Mouse (Mus musculus): Measurements from ENCODE around the gene Tmcc2. TPM values are rescaled to one million over a fixed set of nuclear protein-coding genes. Genes with fewer than 3 reads are reported as not detected.

The Tmcc2 gene
- polyA plus RNA-seq, 1 experiment from 2014 or later, result 33.9 TPM

GRCm38 (mm10) chr1:132375256-132375655, 15.8 kb downstream of the Tmcc2 start:
- 34% methylated on average over 4 of the region's 4 CpGs for WGBS
- Histone ChIP-seq H3K27ac (replicated peaks) (peak overlapping the region; percentile 79), H3K4me1 (replicated peaks) (peaks cover 78% of the 10 kb centered on the region), H3K27me3 (no peaks in the 10 kb centered on the region), H3K9ac (no peak overlapping the region), H3K4me3 (no peak overlapping the region), H3K36me3 (peaks cover 30% of the 10 kb centered on the region), H3K4me2 (no peak overlapping the region), H3K9me3 (no peaks in the 10 kb centered on the region)
- ATAC-seq (ENCODE audit: low read depth), result peak; percentile 36; the same call in 1 of the 2 replicates

GRCm38 (mm10) chr1:132374873-132375244, 16.2 kb downstream of the Tmcc2 start:
- Histone ChIP-seq H3K27me3 (no peaks in the 10 kb centered on the region), H3K4me2 (peak overlapping the region; percentile 0; the same call in 1 of the 2 replicates), H3K9me3 (no peaks in the 10 kb centered on the region), H3K4me1 (replicated peaks) (peaks cover 79% of the 10 kb centered on the region), H3K4me3 (no peak overlapping the region), H3K27ac (replicated peaks) (peak overlapping the region; percentile 79), H3K9ac (no peak overlapping the region), H3K36me3 (peaks cover 26% of the 10 kb centered on the region)
- ATAC-seq (ENCODE audit: low read depth), result no peak
- 72% methylated on average over 3 of the region's 3 CpGs for WGBS

- peak overlapping the region; percentile 79 for H3K27ac ChIP-seq (replicated peaks)
- no peaks in the 10 kb centered on the region for H3K9me3 ChIP-seq
- no peak overlapping the region for H3K9ac ChIP-seq
- WGBS, result 28% methylated on average over 5 of the region's 5 CpGs
- H3K4me3 ChIP-seq, result no peak overlapping the region
- ATAC-seq (ENCODE audit: low read depth), result peak; percentile 45
- H3K4me2 ChIP-seq, result peak overlapping the region; percentile 0; the same call in 1 of the 2 replicates
- peaks cover 79% of the 10 kb centered on the region for H3K4me1 ChIP-seq (replicated peaks)
- peaks cover 20% of the 10 kb centered on the region for H3K36me3 ChIP-seq
- no peaks in the 10 kb centered on the region for H3K27me3 ChIP-seq
These were observed 16.8 kb downstream of the Tmcc2 start for GRCm38 (mm10) chr1:132374140-132374872.

- H3K27ac ChIP-seq (replicated peaks), result peak overlapping the region; percentile 79
- H3K36me3 ChIP-seq, result peaks cover 10% of the 10 kb centered on the region; the same call in 1 of the 2 replicates
- H3K4me1 ChIP-seq (replicated peaks), result peaks cover 80% of the 10 kb centered on the region
- H3K9me3 ChIP-seq, result no peaks in the 10 kb centered on the region
- ATAC-seq (ENCODE audit: low read depth), result no peak
- 86% methylated on average over 6 of the region's 6 CpGs for WGBS
- H3K4me2 ChIP-seq, result no peak overlapping the region
- H3K9ac ChIP-seq, result peak overlapping the region; percentile 46
- no peaks in the 10 kb centered on the region for H3K27me3 ChIP-seq
- H3K4me3 ChIP-seq, result no peak overlapping the region
These were observed 18.1 kb downstream of the Tmcc2 start for GRCm38 (mm10) chr1:132372896-132373534.

GRCm38 (mm10) chr1:132372354-132372753, 18.7 kb downstream of the Tmcc2 start:
- Histone ChIP-seq H3K36me3 (peaks cover 3% of the 10 kb centered on the region; the same call in 1 of the 2 replicates), H3K27me3 (no peaks in the 10 kb centered on the region), H3K4me3 (no peak overlapping the region), H3K9me3 (no peaks in the 10 kb centered on the region), H3K4me1 (replicated peaks) (peaks cover 80% of the 10 kb centered on the region), H3K4me2 (no peak overlapping the region), H3K9ac (peak overlapping the region; percentile 46), H3K27ac (replicated peaks) (peak overlapping the region; percentile 79)
- ATAC-seq (ENCODE audit: low read depth), result no peak
- WGBS, result 67% methylated on average over 5 of the region's 5 CpGs

GRCm38 (mm10) chr1:132371298-132372081, 19.6 kb downstream of the Tmcc2 start:
- WGBS, result 52% methylated on average over 8 of the region's 8 CpGs
- no peaks in the 10 kb centered on the region for H3K9me3 ChIP-seq
- H3K36me3 ChIP-seq, result peaks cover 3% of the 10 kb centered on the region; the same call in 1 of the 2 replicates
- 0 out of 2 replicates have a peak overlapping the region, but pooled peaks have one; percentile 46 for H3K9ac ChIP-seq
- H3K27ac ChIP-seq (replicated peaks), result peak overlapping the region; percentile 79
- peaks cover 80% of the 10 kb centered on the region for H3K4me1 ChIP-seq (replicated peaks)
- no peak for ATAC-seq (ENCODE audit: low read depth)
- no peak overlapping the region for H3K4me3 ChIP-seq
- H3K4me2 ChIP-seq, result no peak overlapping the region
- H3K27me3 ChIP-seq, result no peaks in the 10 kb centered on the region

GRCm38 (mm10) chr1:132370681-132371173, 20.4 kb downstream of the Tmcc2 start:
- peaks cover 80% of the 10 kb centered on the region for H3K4me1 ChIP-seq (replicated peaks)
- H3K27ac ChIP-seq (replicated peaks), result peak overlapping the region; percentile 79
- no peak overlapping the region for H3K9ac ChIP-seq
- ATAC-seq (ENCODE audit: low read depth), result no peak
- no peak overlapping the region for H3K4me3 ChIP-seq
- no peaks in the 10 kb centered on the region for H3K9me3 ChIP-seq
- H3K36me3 ChIP-seq, result peaks cover 3% of the 10 kb centered on the region; the same call in 1 of the 2 replicates
- WGBS, result 81% methylated on average over 9 of the region's 9 CpGs
- H3K4me2 ChIP-seq, result no peak overlapping the region
- no peaks in the 10 kb centered on the region for H3K27me3 ChIP-seq

GRCm38 (mm10) chr1:132367692-132368506, 23.2 kb downstream of the Tmcc2 start:
- H3K27ac ChIP-seq (replicated peaks), result no peak overlapping the region
- no peak overlapping the region for H3K4me2 ChIP-seq
- H3K9me3 ChIP-seq, result no peaks in the 10 kb centered on the region
- ATAC-seq (ENCODE audit: low read depth), result peak; percentile 82
- H3K27me3 ChIP-seq, result no peaks in the 10 kb centered on the region
- no peak overlapping the region for H3K4me3 ChIP-seq
- WGBS, result 34% methylated on average over 7 of the region's 7 CpGs
- H3K36me3 ChIP-seq, result peaks cover 11% of the 10 kb centered on the region; the same call in 1 of the 2 replicates
- H3K4me1 ChIP-seq (replicated peaks), result peaks cover 60% of the 10 kb centered on the region
- H3K9ac ChIP-seq, result no peak overlapping the region

- peak overlapping the region; percentile 71 for H3K27ac ChIP-seq (replicated peaks)
- peak; percentile 51 for ATAC-seq (ENCODE audit: low read depth)
These were observed 24.1 kb downstream of the Tmcc2 start for GRCm38 (mm10) chr1:132366937-132367336.

GRCm38 (mm10) chr1:132366235-132366634, 24.8 kb downstream of the Tmcc2 start:
- no peaks in the 10 kb centered on the region for H3K27me3 ChIP-seq
- H3K9me3 ChIP-seq, result no peaks in the 10 kb centered on the region
- ATAC-seq (ENCODE audit: low read depth), result no peak
- 49% methylated on average over 8 of the region's 8 CpGs for WGBS
- no peak overlapping the region for H3K4me3 ChIP-seq
- peak overlapping the region; percentile 71 for H3K27ac ChIP-seq (replicated peaks)
- H3K36me3 ChIP-seq, result peaks cover 20% of the 10 kb centered on the region
- H3K4me2 ChIP-seq, result no peak overlapping the region
- peak overlapping the region; percentile 54; the same call in 1 of the 2 replicates for H3K9ac ChIP-seq
- peaks cover 43% of the 10 kb centered on the region for H3K4me1 ChIP-seq (replicated peaks)

More at GRCm38 (mm10) chr1:132366937-132367336, 24.1 kb downstream of the Tmcc2 start:
- H3K36me3 ChIP-seq, result peaks cover 14% of the 10 kb centered on the region; the same call in 1 of the 2 replicates
- H3K9me3 ChIP-seq, result no peaks in the 10 kb centered on the region
- H3K9ac ChIP-seq, result peak overlapping the region; percentile 54
- no peak overlapping the region for H3K4me3 ChIP-seq
- WGBS, result 48% methylated on average over 6 of the region's 6 CpGs
- no peaks in the 10 kb centered on the region for H3K27me3 ChIP-seq
- H3K4me2 ChIP-seq, result no peak overlapping the region
- peaks cover 50% of the 10 kb centered on the region for H3K4me1 ChIP-seq (replicated peaks)

- ATAC-seq (ENCODE audit: low read depth), result no peak
- H3K4me3 ChIP-seq, result no peak overlapping the region
- no peak overlapping the region for H3K4me2 ChIP-seq
- no peak overlapping the region for H3K27ac ChIP-seq (replicated peaks)
- H3K4me1 ChIP-seq (replicated peaks), result peaks cover 37% of the 10 kb centered on the region
- H3K9ac ChIP-seq, result 0 out of 2 replicates have a peak overlapping the region, but pooled peaks have one; percentile 54
- peaks cover 26% of the 10 kb centered on the region for H3K36me3 ChIP-seq
- 50% methylated on average over 4 of the region's 4 CpGs for WGBS
- no peaks in the 10 kb centered on the region for H3K27me3 ChIP-seq
- no peaks in the 10 kb centered on the region for H3K9me3 ChIP-seq
These were observed 25.4 kb downstream of the Tmcc2 start for GRCm38 (mm10) chr1:132365645-132366044.

Measured in neural tube, embryonic 13.5 days (tissue).